Mouse (Mus musculus) R1 (cell line): ENCODE measurements around the gene Man2a2.

Experiments
- DNase-seq: peaks from one replicate; pipeline ENCODE4 v3.0.0-alpha.2; 2018; ENCODE audit warnings: low read depth, low spot score

Man2a2 gene

GRCm38 (mm10) chr7:80400571-80400970, 29.4 kb upstream of the Man2a2 start:
- no peak for DNase-seq

GRCm38 (mm10) chr7:80400099-80400498, 28.9 kb upstream of the Man2a2 start:
- DNase-seq = no peak

DNA sequence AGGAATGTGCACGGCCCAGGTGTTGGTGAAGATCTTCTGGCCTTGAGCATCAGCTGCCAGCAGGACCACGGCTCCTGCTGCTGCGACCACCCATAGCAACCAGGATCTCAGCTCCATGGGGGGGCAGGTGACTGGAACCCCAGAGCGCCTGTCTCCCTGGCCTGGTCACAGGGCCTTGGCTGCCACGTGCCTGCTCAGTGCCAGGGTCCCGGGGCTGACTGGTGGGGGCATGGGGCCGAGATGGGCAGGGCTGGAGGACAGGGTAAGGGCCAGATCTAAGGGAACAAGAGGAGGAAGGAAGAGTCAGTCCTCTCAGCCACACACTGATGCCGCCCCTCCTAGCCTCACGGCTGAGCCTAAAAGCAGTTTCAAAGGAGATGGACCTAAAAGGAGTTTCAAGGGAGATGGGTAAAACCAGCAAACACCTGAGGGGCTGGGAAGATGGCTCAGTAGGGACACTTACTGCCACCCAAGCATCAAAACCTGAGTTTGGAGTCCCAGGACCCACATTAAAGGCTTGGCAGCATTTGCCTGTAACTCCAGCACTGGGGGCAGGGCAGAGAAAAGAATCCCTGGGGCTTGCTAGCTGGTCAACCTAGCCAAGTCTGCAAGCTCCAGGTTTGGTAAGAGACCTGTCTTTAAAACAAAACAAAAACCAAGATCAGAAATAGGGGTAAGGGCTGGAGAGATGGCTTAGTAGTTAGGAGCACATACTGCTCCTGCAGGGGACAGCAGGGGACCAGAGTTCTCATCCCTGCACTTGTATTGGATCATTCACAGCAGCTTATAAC, 27.7 kb upstream of the Man2a2 start:
- DNase-seq = no peak

- DNase-seq = no peak
Measured at GRCm38 (mm10) chr7:80397986-80398385, 26.8 kb upstream of the Man2a2 start.

GRCm38 (mm10) chr7:80396427-80396826, 25.3 kb upstream of the Man2a2 start:
- DNase-seq = peak; percentile 46

DNA sequence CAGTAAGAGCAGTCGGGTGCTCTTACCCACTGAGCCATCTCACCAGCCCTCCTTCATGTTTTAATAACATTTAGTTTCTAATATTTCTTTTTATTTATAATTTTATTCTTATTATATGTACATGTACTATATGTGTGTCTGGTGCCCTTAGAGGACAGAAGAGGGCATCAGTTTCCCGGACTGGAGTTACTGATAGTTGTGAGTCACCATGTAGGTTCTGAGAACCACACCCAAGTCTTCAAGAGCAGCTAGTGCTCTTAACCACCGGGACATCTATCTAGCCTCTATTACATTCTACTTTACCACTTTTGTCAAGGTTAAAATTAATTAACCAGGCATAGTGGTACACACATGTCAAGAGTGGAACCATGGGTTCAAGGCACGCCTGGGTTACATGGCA, 23.4 kb upstream of the Man2a2 start:
- DNase-seq = no peak

GRCm38 (mm10) chr7:80392119-80392518, 20.9 kb upstream of the Man2a2 start:
- no peak for DNase-seq

DNA sequence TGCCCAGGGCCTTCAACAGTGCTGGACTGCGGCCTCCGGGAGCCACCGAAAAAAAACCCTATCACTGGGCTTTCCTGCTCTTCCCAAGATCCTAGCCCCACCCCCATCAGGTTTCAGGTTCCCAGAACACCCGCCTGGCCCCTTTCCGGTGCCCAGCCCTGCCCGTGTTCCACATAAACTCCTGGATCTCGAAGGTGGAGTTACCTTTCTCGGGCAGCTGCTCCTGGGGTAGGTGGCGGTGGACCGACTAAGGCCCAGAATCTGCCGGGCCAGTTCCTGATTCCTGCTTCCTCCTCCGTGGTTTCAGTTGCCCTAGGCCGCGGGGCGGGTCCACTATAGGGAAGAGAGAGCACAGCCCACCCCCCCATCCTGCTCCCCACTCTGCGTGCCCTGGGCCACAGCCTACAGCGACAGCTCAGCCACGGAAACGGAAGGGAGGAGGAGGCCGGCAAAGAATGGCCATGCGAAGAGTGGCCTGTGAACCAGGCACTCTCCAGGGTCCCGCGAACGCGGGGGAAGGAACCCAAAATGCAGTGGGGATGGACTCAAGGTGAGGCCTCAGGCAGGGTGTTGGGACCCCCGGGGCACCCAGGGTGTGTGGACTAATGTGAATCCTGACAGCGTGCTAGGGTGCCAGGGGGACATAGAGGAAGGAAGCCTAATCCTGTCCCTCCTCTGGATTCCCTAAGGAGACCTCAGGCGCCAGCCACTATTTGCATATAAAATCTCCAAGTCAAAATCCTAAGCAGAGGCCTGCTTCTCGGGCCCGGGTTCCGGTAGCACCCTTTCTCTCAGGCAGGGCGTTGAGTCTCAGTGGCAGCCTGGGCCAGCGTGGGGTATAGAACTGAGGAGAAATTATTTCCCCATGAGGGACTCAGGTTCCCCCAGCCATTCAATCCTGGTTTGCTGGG, 16.7 kb upstream of the Man2a2 start, which contains the start of gene Fes:
TSS of gene Fes (minus strand) at position 314 of the 911 bp plus-strand sequence.
- no peak for DNase-seq

GRCm38 (mm10) chr7:80387033-80387632, 16.0 kb upstream of the Man2a2 start:
- no peak for DNase-seq

DNA sequence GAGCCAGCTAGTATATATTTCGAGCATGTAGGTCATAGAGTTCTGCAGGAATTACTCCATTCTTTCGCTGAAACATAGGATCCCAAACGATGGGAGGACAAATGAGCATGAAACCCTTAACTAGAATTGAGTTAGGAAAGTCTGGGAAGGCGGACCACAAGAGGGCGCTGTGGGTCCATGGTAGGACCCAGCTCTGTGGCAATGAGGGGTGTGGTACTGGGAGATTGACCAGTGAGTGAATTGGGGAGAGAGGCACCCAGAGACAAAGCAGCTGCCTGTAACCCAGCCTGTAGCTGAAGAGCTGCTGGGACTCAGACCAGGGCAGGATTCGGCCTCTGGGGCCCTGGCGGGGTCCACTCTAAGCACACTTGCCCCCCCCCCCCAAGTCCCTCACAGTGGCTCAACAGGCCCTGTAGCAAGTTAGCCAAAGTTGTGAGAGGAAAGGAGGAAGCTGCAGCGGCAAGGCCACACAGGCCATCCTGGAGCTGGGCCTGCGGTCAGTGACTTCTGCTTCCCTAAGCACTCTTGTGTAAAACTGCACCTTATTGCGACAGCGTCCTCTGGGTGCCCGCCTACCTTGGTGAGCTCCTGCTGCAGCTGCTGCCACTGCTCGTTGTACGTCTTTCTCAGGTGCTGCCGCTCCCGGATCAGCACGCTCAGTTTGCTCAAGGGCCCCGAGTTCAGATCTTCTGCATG, 15.2 kb upstream of the Man2a2 start:
- peak; percentile 89 for DNase-seq

- no peak for DNase-seq
Measured at GRCm38 (mm10) chr7:80382919-80383318, 11.7 kb upstream of the Man2a2 start.

- DNase-seq = peak; percentile 77
Measured at GRCm38 (mm10) chr7:80379531-80379930, 8.4 kb upstream of the Man2a2 start.

GRCm38 (mm10) chr7:80377471-80377870, 6.3 kb upstream of the Man2a2 start:
- peak; percentile 76 for DNase-seq

DNA sequence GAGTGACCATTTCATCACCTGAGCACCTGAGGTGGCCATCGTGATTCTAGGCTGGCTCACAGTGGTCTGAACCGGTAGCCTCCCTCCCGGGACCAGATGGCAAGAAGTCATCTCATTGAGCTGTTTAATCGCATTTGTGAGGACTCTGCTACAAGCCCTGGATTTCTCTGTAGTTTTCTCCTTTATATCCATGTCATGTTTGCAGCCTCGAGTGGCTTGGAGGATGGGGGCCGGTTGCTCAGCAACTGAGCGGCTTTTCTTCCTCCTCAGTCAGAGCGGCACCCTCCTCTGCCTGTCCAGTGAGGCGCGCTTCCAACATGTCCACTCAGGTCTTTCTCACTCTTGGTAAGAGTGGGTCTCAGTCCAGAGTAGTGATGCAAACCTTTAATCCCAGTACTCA, 5.0 kb upstream of the Man2a2 start:
- DNase-seq = no peak

- DNase-seq = no peak
Measured at GRCm38 (mm10) chr7:80375376-80376039, 4.3 kb upstream of the Man2a2 start.

DNA sequence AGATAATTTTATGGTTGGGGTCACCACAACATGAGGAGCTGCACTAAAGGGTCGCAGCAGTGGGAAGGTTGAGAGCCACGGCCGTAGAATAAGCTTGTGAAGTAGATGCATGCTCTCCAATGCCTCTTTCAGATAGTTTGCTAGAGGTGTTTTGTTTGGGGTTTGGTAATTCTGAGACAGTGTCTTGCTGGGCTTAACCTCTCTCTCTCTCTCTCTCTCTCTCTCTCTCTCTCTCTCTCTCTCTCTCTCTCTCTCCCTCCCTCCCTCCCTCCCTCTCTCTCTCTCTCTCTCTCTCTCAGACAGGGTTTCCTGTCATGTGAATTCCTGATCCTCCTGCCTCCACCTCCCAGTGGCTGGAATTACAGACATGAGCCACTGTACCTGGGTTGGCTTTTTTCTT, 3.6 kb upstream of the Man2a2 start:
- no peak for DNase-seq

DNA sequence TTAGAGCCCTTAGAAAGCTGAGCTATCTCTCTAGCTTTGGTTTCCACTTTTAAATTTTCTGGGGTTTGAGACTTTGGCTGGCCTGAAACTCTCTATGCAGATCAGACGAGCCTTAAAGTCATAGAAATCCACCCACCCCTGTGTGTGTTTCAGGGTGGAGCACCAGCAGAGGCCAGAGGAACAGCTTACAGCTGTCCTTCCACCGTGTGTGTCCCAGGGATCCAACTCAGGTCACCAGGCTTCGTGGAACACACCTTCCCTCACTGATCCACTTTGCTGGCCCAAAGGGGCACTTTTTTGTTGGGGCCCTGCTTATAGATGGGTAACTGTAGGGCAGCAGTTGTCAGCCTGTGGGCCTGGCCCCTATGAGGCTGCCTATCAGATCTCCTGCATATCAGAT, 3.1 kb upstream of the Man2a2 start:
- no peak for DNase-seq

- DNase-seq = no peak
Measured at GRCm38 (mm10) chr7:80373850-80374249, 2.7 kb upstream of the Man2a2 start.

DNA sequence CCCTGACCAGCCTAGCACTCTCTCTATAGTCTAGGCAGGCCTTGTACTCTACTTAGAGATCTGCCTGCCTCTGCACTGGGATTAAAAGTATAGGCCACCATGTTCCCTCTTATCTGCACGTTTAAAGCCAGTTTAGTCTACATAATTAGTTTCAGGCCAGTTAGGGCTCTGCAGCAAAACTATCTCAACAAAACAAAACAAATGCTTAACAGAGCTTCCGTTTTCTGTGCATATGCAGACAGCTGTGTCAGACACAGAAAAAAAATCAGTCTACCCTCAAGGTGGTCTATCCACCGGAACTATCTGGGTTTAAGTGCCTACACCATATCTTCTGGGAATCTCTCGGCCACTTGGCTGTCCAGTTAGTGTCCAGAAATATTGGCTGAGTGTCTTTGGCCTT, 2.2 kb upstream of the Man2a2 start:
- no peak for DNase-seq

DNA sequence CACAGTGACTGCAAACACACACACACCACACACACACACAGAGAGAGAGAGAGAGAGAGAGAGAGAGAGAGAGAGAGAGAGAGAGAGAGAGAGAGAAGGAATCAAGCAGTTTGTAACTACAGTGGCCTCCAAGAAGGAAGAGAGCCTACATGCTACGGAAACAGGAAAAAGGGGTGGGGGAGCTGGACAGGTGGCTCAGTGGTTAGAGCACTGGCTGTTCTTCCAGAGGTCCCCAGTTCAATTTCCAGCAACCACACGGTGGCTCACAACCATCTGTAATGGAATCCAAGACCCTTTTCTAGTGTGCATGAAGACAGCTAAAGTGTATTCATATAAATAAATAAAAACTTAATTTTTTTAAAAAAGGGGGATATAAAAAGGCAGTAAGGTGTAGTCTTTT, 1.5 kb upstream of the Man2a2 start:
- DNase-seq = no peak

DNA sequence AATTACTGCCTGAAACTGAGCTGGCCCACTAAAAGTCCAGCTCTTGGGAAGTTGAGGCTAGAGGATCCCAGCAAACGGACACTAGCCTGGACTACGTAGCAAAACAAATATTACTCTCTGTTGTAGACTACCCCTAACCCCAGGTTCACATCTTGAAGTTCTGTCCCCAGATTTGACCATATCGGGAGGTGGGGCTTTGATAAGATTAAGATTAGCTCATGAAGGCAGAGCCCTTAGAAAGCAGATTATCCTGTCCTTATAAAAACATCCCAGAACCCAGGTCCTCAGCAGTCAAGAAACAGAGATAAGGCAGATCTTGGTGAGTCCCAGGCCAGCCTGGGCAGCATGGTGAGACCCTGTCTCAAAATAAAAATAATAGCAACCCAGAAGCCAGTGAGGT, 991 bp upstream of the Man2a2 start:
- no peak for DNase-seq
